Mouse (Mus musculus): ENCODE data around the gene Ccnd3. TPM values are rescaled to one million over a fixed set of nuclear protein-coding genes. Genes with fewer than 3 reads are reported as not detected.

The Ccnd3 gene
- total RNA-seq, 4 experiments from 2014 or later = 12.2 to 19.2 (median 16.1) TPM

DNA sequence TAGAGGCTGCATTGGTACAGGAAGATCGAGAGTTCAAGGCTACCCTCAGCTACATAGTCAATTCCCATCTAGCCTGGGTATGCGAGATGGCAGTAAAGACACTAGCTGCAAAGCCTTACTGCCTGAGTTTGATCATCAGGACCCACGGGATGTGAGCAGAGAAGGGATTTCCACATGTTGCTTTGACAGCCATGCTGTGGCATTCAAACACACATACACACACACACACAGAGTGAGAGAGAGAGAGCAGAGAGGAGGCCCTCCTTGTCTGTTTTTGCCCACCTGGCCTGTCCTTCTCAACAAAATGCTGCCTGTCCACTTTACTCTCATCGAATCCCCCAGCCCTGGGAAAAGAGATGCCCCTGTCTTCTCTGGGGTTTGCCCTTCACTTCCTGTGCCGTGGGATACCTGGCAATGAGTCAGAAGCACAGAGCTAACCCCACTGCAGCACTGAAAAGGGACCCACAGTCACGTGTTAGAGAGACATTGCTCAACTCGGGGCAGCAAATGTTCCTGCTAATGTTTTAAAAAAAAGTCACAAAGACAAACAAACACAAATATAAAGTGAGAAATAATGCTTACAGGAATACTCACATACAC lies 38.3 kb downstream of the Ccnd3 start:
- no peak for DNase-seq (ENCODE audit: low spot score in 2 of 2)

DNA sequence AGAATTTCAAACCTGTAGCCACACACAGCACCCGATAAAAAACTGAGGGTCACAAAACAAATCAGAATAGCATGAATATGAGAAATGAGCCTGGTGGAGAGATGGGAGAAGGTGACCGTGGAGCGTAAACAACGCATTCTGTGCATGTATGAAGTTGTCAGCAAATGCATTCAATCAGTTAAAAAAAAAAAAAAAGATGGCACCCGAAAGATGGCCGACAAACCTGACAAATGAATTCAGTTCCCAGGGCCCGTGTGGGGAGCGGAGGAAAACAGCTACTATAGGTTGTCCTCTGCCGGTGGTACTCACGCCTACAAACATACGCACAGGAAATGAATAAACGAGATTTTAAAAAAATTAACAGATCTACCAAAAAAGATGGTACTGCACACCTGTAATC lies 40.3 kb downstream of the Ccnd3 start:
- no peak for DNase-seq (ENCODE audit: low spot score in 2 of 2)

DNA sequence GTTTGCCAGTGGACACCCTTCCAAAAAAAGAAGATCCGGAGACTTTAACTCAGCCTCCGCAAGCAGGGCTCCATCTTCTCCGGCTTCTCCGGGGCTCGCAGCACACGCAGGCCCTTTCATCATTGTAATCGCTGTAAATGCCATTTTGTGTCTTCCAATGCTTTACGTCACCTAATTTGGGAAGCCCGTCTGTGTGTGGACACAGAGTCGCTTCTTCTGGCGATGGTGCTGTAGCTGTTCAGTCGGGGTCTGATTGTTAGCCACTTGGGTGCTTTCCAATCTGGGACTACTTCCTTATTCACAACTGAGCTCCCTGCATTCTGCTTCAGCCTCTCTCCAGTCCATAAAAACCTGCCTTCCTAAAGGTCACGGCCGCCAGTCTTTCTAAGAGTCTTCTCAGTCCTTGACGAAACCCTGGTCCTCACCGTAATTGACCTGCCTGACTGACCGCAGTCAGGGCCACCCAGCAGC lies 41.0 kb downstream of the Ccnd3 start:
- DNase-seq (ENCODE audit: low spot score in 2 of 2) = no peak

DNA sequence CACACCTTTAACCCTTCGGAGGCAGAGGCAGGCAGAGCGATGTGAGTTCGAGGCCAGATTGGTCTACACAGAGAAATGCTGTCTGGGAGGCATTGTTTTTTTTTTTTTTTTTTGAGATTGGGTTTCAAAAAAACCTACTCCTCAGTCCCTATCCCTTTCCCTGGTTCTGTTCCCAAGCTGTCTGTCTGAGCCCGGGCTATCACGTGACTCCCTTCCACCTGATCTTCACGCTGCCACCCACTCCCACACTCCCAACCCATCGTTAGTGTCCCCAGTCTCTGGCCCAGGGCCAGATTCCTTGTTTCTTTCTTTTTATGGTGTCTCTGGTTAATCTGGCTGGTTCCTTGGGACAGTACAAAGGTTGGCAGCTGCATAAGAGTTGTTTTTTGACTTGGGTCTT lies 46.2 kb downstream of the Ccnd3 start:
- no peak for DNase-seq (ENCODE audit: low spot score in 2 of 2)

DNA sequence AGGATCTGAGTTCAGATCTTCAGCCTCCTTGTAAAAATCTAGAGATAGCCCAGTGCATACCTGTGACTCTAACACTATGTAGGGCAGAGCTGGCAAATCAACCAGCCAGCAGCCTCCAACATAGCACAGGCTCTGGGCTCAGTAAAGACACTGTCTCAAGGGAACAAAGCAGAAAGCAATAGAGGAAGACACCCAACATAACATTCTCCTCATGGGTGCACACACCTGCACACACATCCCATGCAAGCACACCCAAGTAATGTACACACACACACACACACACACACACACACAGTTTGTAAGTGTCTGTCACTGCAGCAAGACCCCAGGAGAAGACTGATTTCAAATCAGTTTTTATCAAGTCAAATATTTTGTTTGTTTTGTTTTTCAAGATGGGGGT lies 48.1 kb downstream of the Ccnd3 start:
- no peak for DNase-seq (ENCODE audit: low spot score in 2 of 2)

DNA sequence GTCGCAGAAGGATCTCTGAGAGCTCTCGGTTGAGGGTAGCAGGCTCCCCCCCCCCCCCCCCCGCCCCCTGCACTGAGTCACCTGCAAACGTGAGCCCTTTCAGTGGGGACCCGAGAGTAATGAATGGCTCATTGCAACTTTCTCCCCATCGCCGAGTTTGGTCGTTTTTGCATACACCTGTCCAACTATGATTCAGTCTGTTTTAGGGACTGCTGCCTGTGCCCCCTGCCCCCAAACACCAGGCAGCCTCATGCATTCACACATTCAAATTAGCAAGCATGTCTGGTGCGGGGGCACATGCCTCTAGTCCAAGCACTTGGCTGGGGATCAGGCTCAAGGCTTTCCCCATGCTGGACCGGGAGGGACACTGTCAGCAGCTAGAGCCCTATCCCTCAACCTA lies 49.8 kb downstream of the Ccnd3 start:
- DNase-seq (ENCODE audit: low spot score in 2 of 2) = no peak

DNA sequence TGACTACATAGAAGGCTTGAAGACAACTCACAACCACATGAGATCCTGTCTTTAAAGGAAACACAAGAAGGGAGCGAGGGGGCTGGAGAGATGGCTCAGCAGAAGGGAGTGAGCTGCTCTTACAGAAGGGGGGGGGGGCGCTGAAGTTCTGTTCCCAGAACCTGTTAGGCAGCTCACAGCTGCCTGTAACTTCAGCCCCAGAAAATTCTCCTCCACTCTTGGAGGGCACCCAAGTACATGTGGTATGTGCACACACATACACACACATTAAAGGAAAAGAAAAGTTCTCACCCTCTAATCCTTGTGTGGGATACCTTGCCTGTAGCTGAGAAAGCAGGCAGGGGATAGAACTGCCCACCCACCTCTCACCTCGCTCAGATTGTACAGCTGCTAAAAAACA lies 52.3 kb downstream of the Ccnd3 start:
- no peak for DNase-seq (ENCODE audit: low spot score in 2 of 2)

DNA sequence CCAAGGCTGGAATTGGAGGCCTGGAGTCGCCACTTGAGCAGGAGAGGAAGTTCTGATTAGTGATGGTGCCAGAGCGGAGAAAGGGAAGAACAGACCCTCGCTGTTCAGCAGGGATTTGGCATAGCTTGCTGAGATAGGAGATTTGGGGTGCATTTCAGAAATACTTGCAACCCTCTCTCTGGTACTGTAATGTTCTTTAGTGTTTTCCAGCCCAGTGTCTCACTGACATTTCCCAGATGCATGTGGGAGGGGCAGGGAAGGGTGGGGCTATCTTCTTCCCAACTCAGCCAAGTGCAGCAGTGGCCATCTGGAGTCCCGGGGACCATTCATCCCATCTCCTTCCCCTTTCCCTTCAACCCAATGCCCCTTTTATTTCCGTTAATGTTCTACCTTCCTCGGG lies 54.9 kb downstream of the Ccnd3 start:
- no peak for DNase-seq (ENCODE audit: low spot score in 2 of 2)

DNA sequence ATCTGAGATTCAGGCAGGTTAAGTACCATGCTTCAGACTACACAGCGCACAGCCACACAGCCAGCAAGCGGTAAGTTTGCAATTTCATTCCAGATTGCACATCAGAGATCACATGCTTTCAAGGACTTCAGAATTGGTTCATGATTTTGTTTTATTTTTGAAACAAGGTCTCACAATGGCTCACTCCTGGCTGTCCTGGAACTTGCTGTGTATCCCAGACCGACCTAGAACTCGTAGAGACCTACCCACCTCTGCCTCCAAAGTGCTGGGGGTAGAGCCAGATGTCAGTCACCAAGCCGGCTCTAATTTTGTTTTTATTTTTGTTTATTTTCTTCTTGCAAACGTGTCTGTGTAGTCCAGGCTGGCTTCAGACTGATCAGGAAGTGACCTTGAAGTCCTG lies 58.0 kb downstream of the Ccnd3 start:
- DNase-seq (ENCODE audit: low spot score in 2 of 2) = no peak

DNA sequence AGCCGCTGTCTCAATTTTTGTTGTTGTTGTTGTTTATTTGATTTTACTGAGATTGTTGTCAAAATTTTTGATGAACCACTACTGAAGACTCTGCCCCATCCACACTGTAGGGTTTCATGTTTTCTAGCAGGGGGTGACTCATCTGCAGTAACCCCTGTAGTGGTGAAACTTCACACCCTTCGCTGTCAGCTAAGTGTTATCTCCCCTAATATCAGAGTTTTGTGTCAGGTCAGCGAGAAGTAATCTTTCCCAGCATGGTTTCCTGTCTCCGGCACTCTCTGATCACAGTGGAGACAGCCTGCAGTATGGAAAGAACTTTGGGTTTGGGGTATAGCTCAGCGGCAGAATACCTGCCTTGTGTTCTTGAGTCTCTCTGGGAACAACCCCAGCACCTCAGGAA lies 59.8 kb downstream of the Ccnd3 start:
- DNase-seq (ENCODE audit: low spot score in 2 of 2) = no peak

DNA sequence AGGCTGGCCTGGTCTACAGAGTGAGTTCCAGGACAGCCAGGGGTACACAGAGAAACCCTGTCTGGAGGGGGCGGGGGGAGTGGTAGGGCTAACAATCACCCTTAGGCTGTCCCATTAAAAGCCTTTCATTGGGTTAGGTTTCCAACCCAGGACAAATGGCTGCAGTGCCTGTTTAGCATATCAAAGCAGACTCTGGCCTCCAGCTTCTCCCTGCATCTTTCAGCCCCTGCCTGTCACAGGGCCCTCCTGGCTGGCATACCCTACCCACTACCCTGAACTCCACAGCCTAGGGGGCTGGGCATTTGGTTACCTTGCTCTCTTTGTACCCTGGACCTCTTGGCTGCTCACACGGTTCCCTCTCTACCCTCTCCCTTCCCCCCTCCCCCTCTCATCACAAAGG lies 61.3 kb downstream of the Ccnd3 start:
- DNase-seq (ENCODE audit: low spot score in 2 of 2) = no peak

DNA sequence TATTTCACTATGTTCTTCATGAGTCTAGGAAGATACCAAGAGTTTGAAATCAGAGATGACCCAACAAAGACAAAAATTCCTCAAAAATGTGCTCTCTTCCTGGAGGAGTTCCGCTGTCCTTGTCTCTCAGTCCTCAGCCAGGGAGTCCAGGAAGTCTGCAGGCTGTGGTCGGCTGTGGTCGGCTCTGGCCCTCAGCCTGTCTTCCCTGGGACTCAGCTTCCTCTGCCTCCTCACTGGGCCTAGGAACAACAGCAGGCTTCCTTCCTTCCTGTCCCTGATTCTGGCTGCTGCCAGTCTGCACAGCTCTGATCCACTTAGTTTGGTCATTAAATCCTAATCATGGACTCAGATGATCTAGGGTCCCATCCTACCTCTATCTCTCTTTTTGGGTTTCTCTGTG lies 62.4 kb downstream of the Ccnd3 start:
- DNase-seq (ENCODE audit: low spot score in 2 of 2) = no peak

DNA sequence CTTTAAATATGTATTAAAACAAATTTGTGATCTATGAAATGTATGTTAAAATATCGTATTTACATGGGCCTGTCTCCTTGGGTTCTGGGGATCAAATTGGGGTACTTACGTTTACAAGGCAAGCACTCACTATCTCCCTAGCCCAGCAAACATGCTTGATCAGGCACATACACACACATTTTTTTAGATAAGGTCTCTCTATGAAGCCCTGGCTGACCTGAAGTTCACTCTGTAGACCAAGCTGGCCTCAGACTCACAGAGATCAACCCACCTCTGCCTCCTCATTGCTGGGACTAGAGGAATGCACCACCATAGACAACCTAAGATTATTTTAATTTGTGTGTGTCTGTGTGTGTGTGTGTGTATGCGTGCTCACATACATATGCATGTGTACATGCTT lies 63.5 kb downstream of the Ccnd3 start:
- DNase-seq (ENCODE audit: low spot score in 2 of 2) = no peak

DNA sequence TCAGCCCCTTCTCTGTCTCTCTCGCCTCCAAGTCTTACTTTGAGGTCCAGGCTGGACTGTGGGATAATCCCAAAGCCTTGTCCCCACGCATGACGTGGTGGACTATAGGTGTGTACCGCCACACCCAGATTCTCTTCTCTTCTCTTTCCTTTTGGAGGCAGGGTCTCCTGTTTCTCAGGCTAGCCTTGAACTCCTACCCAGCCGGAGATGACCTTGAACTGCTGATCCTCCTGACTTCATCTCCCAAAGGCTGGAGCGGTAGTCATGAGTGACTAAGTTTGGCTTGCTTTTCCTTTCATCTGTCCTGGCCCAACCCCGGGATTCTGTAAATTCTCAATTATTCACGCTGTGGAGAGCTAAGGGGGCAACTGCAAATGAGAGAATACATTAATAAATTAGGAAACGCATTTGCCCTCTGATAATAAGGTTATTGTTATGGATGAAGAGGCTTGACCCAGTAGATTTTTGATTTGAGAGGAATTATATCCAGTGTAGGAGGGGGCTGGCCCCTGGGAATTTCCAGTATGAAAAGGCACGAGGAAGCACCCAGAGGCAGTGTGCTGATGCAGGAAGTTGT lies 64.2 kb downstream of the Ccnd3 start:
- no peak for DNase-seq (ENCODE audit: low spot score in 2 of 2)

DNA sequence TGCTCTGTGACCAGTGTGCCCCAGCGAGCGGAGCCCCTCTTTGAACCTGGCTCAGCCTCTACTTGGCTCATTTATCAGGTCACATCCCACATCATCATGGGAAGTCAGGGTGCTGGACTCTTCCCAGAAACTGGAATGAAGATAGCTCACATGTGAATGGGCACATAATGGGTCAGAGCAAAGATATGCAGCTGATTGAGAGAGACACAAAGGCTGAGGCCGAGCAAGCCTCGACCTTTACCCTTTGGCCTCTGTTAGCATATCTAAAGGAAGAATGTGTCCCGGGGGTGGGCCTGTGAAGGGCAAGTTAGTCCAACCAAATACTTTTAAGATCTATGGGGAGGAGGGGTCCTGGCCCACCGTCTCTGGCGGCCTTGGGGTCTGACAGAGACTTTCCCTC lies 66.8 kb downstream of the Ccnd3 start:
- DNase-seq (ENCODE audit: low spot score in 2 of 2) = no peak

DNA sequence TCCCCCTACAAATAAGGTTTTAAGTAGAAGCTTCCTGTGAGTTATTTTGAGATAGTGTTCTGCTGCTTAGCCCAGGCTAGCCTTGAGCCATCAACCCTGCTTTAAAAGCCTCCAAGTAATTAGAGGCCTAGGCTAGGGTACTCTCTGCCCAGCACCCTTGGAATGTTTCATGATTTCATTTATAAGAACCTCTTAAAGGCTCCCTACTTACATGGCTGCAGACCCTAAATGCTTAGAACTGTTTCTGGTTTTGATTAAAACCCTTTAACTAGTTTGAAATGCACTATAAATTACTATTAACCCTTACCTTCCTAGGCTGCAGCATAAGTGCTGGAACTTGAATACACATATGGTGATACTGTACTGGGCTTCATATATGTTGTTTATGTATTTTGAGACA lies 67.6 kb downstream of the Ccnd3 start:
- DNase-seq (ENCODE audit: low spot score in 2 of 2) = no peak

DNA sequence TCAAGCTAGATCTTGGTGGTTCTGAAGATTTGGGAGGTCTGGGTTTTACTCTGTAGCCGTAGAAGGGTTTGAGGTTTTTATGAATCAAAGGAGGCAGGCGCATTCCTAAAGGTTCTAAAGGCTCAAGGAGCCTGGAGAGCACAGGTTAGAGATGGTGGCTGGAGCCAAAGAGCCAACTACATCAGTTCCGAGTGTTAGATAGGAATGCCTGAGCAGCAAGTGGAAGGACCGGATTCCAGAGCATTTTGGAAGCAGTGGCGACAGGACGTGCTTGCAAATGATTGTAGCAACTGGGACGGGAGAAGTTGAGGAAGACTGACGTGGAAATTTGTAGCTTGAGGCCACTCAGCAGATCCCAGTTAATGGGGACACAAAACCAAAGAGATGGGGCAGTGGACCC lies 69.2 kb downstream of the Ccnd3 start:
- DNase-seq (ENCODE audit: low spot score in 2 of 2) = no peak

DNA sequence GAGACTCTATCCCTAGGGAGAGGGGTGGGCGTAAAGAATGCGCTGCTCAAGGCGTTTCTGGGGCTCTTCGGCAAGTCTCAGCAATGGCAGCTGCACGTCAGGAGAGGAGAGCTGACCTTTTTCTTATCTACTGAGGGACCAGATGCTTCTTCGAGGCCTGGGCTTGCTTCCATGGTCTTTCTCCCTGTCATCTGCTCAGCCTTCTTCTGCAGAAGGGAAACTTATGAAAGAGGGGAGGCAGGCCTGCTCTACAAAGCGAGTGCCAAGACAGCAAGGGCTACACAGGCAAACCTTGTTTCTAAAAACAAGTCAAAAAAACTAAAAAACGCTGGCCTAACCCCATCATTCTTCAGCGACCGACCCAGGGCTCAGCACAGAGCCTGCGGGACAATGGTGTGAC lies 70.0 kb downstream of the Ccnd3 start:
- no peak for DNase-seq (ENCODE audit: low spot score in 2 of 2)

DNA sequence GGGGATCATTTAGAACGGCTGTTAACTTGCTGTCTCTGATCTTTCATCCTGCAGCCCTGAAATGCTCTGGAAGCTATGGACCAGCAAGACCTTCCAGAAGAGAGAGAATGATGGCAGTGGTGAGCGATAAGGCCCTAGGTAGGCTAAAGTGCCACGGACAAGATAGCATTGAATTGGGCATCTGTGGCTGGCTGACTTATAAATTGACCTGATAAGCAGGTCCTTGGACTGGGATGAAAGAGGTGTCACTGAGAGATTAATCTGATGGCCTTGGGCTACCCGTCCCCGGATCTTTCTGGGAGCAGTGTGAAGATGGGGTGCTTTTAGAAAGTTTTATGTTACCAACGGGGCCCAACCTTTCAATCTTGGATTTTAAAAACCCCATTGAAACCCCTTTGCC lies 73.8 kb downstream of the Ccnd3 start:
- DNase-seq (ENCODE audit: low spot score in 2 of 2) = no peak

DNA sequence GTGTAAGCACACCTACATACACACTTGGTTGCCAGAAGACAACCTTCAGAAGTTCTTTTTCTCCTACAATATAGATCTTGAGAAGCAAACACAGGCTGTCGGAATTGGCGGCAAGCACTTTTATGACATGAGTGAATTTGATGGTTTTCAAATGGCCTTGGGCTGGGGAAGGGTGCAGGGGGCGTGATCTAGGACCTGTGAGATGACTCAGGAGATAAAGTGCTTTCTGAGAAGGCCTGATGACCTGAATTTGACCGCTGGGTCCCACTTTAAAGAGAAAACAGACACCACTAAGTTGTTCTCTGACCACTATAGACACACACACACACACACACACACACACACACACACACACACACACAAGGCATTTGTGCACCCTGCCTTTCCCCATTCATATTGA lies 76.1 kb downstream of the Ccnd3 start:
- no peak for DNase-seq (ENCODE audit: low spot score in 2 of 2)

DNA sequence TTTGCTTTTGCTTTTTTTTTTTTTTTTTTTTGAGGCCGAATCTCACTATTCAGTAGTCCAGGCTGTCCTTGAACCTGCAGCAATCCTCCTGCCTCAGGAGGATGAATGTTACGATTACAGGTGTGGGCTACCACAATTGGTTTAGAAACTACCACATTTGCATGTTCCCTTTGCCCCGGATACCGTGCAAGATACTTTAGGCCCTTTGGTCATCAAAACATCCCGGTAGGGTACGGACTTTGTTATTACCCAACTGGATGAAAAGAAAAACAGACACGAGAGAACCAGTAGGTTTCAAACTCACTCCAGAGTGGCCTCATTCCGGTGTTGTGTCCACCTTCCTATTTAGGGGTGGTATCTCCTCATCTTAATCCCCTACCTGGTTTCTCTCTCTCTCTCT lies 83.7 kb downstream of the Ccnd3 start:
- DNase-seq (ENCODE audit: low spot score in 2 of 2) = no peak

DNA sequence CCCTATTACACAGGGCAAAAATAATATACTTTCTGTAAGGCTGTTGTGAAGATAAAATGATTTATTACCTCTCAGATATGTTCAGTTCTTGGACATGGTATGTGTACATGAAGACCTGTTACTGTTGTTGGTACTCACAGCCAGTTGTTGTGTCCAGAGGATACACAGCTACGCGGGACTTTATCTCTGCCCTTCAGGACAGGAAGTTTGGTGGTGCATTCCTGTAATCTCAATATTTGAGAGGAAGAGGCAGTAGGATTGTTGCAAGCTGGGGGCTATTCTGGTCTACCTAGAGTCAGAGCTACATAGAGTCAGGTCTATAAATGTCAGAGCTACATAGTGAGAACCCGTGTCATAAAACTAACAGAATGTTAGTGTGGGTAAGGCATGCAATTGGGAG lies 86.2 kb downstream of the Ccnd3 start:
- no peak for DNase-seq (ENCODE audit: low spot score in 2 of 2)

DNA sequence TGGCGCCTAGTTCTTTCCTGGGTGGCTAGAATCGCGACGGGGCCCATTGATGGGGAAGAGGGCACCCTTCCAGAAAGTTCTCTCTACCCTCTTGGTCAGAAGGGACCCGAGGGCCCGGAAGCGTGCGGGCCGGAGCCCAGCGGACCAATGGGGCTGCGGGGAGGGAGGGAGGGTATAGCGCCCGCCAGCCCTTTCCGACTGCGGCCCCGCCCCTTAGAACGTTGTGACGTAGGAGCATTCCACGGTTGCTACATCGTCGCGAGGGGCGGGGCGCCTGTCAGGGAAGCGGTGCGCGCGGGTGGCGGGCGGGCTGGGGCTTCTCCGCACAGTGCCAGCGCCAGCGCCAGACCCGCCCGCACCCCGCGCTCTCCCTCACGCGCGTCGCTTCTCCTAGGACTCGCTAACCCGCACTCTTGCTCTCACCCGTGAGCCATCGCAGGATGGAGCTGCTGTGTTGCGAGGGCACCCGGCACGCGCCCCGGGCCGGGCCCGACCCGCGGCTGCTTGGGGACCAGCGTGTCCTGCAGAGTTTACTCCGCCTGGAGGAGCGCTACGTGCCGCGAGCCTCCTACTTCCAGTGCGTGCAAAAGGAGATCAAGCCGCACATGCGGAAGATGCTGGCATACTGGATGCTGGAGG lies 88.5 kb downstream of the Ccnd3 start:
- DNase-seq (ENCODE audit: low spot score in 2 of 2) = peak; percentile 83 to 87

DNA sequence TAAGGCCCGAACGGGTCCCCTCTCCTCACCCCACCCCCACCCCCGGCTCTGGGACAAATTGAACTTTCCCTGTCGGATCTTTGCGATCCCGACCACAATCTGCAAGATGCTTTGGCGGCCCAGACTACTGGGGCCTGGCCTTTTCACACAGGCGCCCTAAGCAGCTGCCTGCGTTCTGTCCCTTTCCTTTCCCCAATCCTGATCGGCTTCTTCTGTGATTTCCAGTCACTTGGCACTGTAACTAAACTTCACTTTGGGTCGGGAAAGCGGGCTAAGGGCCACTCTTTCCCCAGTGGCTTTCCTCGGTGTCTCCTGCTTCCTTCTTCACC lies 89.0 kb downstream of the Ccnd3 start:
- no peak for DNase-seq (ENCODE audit: low spot score in 2 of 2)
